Mouse (Mus musculus) thymus, postnatal 10 days (tissue): ENCODE measurements at regions not wholly inside any gene's neighbourhood (a gene's known extent, or its start where the extent isn't known, plus 50 kb on each side); places are given as distances from the start of the nearest gene placed in this dataset.

Source experiments
- DNase-seq, 2 experiments: peaks; one replicate each; pipeline ENCODE4 v3.0.0; 2021; ENCODE audit warnings: low spot score in 2 of 2

DNA sequence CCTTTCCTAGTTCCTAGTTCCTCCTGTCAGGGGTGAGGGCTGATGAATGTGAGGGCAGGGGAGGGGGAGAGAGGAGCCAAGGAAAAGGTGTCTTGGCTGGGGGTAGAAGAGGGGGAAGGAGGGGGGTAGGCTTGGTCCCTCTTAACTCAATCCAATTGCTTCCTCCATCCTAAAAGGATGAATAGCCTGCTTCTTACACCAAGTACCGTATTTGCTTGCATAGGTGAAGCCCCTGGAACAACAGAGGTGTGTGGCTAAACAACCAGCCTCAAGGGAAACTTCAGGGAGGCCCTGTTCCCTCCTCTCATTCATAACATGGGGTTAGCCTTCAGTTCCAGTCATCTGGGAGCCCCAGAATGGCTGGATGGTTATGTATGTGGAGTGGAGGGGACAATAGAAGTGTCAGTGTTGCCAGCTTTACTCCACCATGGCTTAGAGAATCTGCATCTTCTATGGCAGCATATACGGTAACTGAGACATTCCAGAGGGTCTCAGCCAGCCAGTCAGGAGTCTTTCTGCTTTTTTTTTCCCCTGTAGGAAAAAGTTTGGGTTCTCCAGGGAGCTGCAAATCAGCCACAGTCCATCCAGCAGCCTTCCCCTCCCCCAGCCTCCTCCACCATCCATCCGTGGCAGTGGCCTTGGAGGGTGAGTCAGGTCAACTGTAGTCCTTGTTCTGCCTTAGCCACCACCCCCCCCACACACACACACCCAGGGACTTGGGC is 100.2 kb upstream of the Ccnd2 start:
- DNase-seq: no peak

DNA sequence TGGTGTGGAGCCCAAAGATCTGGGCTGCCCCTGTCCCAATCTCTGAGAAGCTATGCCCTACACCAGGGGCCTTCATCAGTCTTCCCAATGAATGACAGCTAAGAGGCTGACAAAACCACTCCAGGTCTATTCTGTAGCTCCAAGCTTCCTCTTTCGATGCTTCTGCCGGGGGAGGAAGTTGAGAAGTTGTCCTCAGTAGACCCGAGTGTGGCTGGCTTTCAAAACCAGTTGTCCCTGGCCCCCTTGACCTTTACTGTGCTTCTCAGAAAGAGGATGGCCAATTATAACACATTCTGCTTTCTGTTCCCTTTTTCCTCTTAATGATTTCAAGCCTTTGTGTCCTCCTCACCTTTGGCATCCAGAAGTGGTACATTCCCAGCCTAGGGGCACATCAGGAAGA is 101.9 kb upstream of the Ccnd2 start:
- no peak for DNase-seq

DNA sequence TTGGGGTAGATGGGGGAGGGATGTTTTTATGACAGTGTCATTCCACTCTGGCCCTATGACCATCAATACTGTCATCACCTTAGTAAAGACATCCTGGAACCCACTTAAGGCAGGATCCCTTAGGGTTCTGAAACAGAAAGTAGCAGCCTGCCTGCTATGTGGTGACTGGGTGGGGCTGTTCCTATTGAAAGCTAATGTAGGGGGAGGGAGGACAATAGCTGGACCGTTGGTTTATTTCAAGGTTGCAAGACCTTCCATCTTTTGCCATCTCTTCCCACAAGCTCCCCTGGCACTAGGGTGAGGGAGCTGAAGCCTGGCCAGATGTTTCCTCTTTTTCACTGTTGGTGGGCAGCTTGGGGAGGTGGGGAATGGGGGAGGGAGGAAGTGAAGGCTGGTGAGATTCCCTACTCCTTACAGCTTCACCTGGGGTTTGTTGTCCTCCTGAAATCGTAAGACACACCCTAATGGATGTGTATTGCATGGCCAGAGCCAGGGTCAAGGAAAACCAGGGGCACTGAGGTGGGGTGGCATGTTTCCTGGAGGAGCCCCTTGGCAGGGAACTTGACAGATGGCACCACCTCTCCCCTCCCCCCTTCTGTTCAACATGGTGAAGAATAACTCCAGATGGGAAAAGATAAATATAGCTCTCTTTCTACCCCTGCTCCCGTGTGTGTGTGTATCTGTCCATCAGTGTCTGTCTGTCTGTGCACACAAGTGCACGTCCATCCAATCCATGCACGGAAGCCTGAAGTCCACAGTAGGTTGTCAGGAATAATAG is 112.1 kb upstream of the Ccnd2 start:
- DNase-seq: no peak

DNA sequence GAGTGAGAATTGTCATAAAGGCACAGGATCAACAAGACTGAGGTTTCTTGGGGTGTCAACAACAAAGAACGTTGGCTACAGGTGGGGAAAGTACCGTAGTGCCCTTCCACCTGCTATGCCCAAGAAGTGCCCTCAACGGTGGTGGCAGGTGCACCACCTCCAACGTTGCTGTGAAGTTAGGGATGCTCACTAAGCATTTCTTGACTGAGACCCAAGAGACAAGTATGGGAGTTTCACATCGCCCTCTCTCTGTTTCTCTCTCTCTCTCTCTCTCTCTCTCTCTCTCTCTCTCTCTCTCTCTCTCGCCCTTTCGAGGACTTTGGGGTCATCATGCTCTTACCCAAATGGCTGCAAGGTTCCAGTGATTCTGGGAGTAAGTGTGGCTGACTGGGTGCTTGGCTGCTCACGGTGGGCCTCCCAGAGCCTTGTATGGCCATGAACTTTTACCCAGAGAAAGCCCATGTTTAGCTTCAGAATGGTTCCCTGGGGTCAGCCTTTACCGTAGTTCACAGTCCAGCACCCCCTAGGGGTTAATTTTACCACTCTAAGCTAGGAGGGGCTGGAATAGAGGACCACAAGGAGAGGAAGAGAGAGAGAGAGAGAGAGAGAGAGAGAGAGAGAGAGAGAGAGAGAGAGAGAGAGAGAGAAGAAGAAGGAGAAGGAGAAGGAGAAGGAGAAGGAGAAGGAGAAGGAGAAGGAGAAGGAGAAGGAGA is 113.2 kb upstream of the Ccnd2 start:
- DNase-seq: peak in 1 of 2 experiments; percentile 34

DNA sequence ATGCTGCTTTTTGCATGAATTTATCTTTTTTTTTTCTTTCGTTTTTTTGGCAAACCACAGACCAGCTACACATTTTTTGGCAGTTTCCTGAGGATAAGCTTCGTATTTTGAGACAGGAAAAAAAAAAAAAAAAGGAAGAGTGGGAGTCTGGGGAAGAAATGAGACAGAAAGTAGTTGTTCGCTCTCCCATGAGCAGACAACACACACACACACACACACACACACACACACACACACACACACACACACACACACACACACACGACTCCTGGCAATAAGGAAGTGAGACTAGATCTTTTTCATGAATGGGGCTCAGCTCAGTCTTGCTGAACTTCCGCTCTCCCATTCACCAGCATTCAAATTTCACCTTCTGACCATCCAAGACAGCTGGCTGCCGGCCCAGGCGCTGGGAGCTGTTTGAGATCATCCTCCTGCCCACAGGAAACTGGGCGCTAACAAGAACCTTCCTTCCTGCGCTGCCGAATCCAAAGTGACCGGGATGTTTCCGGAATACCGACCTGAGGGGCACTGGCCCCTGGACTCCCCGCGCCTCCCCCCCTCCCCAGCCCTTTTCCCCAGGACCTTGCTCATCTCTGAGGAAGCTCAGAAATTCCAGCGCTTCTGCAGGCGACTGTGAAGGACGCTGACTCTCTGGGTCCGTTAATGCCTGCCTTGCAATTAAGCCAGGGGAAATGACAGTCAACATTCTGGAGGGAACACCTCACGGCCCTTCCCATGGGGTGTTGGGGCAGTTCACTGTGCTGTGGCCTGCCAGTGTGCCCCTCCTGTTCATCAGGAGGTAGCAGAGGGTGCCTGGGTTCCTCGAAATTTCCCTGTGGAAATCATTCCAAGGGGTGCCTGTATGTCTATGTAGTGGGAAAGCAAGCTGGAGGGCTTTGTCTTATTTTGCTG is 114.2 kb upstream of the Ccnd2 start:
- peak; percentile 30 to 31 for DNase-seq

DNA sequence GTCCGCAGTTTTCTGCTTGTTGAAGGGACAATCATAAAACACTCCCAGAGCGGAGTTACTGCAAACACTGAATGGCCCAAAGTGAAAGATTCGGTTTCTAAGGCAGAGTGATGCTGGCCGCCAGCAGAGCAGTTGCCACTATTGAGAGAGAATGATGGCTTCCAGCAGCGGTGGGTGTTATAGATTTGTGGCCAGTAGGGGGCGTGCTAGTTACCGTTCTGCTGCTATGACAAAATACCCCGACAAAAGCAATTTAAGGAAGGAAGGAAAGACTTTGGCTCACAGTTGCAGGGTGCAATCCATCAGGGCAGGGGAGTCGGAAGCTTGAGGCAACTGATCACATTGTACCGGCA is 114.8 kb upstream of the Ccnd2 start:
- peak; percentile 16 to 48 for DNase-seq

DNA sequence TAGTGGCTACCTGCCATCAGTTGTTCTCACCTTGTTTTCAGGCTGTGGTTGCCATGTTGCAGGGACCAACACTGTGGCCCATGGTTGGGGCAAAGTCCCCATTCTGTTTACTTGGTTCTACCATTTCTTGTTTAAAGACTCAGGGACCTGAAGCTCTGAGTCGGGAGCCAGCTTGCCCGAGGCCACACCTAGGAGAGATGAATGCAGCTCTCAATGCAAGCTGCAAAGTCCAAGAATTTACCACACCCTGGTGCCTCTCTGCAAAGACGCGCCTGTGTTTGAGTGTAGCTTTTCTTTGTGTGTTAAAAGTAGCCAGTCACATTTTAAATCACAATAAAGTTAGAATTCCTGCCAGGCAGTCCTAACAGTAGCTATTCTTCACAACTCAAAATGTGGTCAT is 117.0 kb upstream of the Ccnd2 start:
- DNase-seq: no peak

- DNase-seq: no peak
These were observed 117.6 kb upstream of the Ccnd2 start for GRCm38 (mm10) chr6:127269525-127270044.

- DNase-seq: no peak
These were observed 118.8 kb upstream of the Ccnd2 start for GRCm38 (mm10) chr6:127270774-127271173.

- no peak for DNase-seq
These were observed 119.4 kb upstream of the Ccnd2 start for GRCm38 (mm10) chr6:127271418-127271817.

- DNase-seq: no peak
These were observed 120.6 kb upstream of the Ccnd2 start for GRCm38 (mm10) chr6:127272630-127273029.

DNA sequence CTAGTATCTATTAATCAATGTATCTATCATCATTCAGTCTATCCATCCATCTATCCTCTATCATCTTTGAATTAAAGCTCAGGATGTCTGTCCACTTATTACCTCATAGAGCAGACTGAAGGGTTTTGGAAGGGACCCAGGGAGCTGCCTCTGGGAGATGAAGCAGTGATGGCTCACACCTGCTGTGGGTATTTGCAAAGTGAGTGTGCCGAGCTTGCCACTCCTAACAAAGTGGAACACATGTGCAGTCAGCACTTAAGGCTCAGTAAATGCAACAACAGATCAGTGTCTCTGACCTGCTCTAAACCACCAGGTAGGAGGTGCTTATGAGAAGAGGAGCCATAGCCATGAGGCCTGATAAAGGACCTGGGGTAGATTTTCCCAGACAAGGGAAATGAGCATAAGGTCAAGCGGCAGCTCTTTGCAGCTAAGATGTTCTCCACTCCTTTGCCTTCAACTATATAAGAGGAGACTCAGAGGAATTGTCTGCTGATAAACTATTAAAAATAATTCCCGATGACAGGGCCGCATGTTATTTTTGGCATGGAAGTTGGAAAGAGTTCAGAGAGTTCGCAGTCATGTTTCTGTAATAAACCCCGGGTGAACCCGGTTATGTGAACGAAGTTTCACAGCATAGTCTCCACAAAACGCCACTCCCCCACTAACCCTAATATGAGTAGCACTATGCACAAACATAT is 122.9 kb upstream of the Ccnd2 start:
- DNase-seq: no peak

DNA sequence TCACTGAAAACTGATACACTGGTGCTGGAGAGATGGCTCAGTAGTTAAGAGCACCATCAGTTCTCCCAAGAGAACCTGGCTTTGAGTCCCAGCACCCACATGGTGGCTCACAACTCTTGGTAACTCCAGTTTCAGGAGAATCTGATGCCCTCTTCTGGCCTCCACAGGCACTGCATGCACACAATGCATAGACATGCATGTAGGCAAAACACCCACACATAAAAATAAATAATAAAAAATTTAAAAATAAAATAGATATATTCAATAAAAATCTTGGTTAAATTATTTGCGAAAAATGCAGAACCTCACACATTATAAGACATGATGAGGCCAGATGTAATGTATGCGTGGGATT is 123.4 kb upstream of the Ccnd2 start:
- DNase-seq: no peak

DNA sequence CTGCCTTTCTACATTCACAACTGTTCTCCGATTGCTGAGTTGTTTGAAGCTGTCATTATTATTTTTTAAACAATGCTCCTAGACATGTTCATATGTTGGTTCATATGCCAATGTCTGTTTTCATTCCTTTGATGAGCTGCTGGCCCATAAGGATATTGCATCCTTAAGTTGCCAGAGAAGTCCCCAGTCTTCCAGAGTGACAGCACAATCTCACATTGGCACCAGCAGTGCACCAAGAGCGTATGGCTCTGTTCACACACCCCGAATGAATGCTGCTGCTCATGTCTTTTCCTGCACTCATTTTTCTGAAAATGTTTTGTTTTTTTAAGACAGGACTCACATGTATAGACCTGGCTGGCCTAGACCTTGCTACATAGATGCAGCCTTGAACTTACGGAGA is 124.4 kb upstream of the Ccnd2 start:
- DNase-seq: no peak

DNA sequence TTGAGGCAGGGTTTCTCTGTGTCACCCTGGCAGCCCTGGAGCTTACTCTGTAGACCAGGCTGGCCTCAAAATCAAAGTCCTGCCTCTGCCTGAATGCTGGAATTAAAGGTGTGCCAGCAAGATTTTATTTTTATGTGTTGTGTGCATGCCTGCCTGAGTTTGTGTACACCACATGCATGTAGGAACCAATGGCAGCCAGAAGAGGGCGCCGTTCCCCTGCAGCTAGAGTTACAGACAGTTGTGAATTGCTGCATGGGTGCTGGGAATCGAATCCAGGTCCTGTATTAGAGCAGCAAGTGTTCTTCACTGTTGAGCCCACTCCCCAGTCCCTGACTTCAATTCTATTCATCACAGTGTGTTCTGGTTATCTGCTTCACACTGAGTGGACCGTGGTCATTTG is 126.4 kb upstream of the Ccnd2 start:
- no peak for DNase-seq

GRCm38 (mm10) chr6:127284226-127284625 is 132.2 kb upstream of the Ccnd2 start:
- no peak for DNase-seq

- DNase-seq: no peak
These were observed 134.9 kb upstream of the Ccnd2 start for GRCm38 (mm10) chr6:127286681-127287476.

- DNase-seq: no peak
These were observed 137.0 kb upstream of the Ccnd2 start for GRCm38 (mm10) chr6:127288946-127289345.

DNA sequence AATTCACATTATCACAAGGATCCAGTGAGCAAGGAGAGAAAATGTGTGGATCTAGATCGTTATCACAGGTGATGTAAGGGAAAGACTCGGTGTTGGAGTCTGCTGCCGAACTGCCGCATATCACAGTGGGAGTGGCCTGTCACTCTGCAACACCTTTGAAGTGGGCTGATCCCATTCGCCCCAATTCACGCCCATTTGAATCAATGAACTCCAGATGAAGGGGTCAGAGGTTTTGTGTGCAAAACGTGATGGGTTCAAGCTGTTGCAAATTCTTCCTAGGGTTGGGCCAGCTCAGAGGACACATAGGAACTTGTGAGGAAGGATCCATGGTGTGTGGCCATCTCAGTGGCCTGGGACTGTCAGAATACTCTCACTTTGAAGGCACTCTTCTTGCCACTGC is 139.9 kb upstream of the Ccnd2 start:
- no peak for DNase-seq

DNA sequence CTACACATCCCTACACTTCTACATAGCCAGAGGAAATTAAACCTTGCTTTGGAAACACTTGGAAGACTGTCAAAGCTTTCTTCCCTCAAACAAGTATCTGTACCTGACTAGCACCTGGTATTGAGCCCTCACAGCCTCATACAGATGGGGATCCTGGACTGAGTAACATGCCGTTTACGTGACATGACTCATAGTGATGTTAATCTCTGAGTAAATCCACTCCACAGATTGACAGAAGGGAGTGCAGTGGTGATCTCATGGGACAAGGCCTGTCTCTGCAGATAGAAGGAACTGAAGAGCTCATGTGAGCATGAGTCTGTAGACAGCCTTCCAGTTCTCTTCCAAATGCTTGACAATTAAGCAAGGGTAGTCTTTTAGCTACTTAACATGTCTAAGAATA is 141.8 kb upstream of the Ccnd2 start:
- DNase-seq: no peak
